Mouse (Mus musculus): ENCODE results near the gene Ociad2.

Gene Ociad2

GRCm38 (mm10) chr5:73340723-73341235 is at the start of gene Ociad2:
Gene Ociad2, minus strand, starts transcription at chr5:73341028.
- no peak for DNase-seq (ENCODE audit: low spot score)

GRCm38 (mm10) chr5:73383647-73383970 is 42.8 kb upstream of the Ociad2 start:
- no peak for DNase-seq (ENCODE audit: low spot score)

GRCm38 (mm10) chr5:73382737-73383646 is 42.2 kb upstream of the Ociad2 start:
- DNase-seq (ENCODE audit: low spot score), result no peak

- DNase-seq (ENCODE audit: low spot score), result no peak
These were observed 41.2 kb upstream of the Ociad2 start for GRCm38 (mm10) chr5:73381976-73382540.

GRCm38 (mm10) chr5:73381510-73381909 is 40.7 kb upstream of the Ociad2 start:
- DNase-seq (ENCODE audit: low spot score), result no peak

- no peak for DNase-seq (ENCODE audit: low spot score)
These were observed 40.0 kb upstream of the Ociad2 start for GRCm38 (mm10) chr5:73380829-73381228.

- DNase-seq (ENCODE audit: low spot score), result peak; percentile 67
These were observed 39.1 kb upstream of the Ociad2 start for GRCm38 (mm10) chr5:73379908-73380307.

GRCm38 (mm10) chr5:73376491-73376890 is 35.7 kb upstream of the Ociad2 start:
- DNase-seq (ENCODE audit: low spot score), result no peak

GRCm38 (mm10) chr5:73376041-73376440 is 35.2 kb upstream of the Ociad2 start:
- no peak for DNase-seq (ENCODE audit: low spot score)

- DNase-seq (ENCODE audit: low spot score), result no peak
These were observed 32.4 kb upstream of the Ociad2 start for GRCm38 (mm10) chr5:73373184-73373583.

GRCm38 (mm10) chr5:73372601-73373000 is 31.8 kb upstream of the Ociad2 start:
- no peak for DNase-seq (ENCODE audit: low spot score)

- no peak for DNase-seq (ENCODE audit: low spot score)
These were observed 28.9 kb upstream of the Ociad2 start for GRCm38 (mm10) chr5:73369731-73370130.

GRCm38 (mm10) chr5:73368845-73369447 is 28.1 kb upstream of the Ociad2 start:
- DNase-seq (ENCODE audit: low spot score), result no peak

GRCm38 (mm10) chr5:73367906-73368305 is 27.1 kb upstream of the Ociad2 start:
- no peak for DNase-seq (ENCODE audit: low spot score)

- DNase-seq (ENCODE audit: low spot score), result no peak
These were observed 23.5 kb upstream of the Ociad2 start for GRCm38 (mm10) chr5:73364107-73364864.

- no peak for DNase-seq (ENCODE audit: low spot score)
These were observed 22.0 kb upstream of the Ociad2 start for GRCm38 (mm10) chr5:73362791-73363190.

GRCm38 (mm10) chr5:73362338-73362737 is 21.5 kb upstream of the Ociad2 start:
- DNase-seq (ENCODE audit: low spot score), result no peak

- no peak for DNase-seq (ENCODE audit: low spot score)
These were observed 19.4 kb upstream of the Ociad2 start for GRCm38 (mm10) chr5:73360240-73360639.

GRCm38 (mm10) chr5:73359752-73360141 is 18.9 kb upstream of the Ociad2 start:
- no peak for DNase-seq (ENCODE audit: low spot score)

- DNase-seq (ENCODE audit: low spot score), result no peak
These were observed 18.4 kb upstream of the Ociad2 start for GRCm38 (mm10) chr5:73359134-73359751.

- no peak for DNase-seq (ENCODE audit: low spot score)
These were observed 14.6 kb upstream of the Ociad2 start for GRCm38 (mm10) chr5:73355393-73355792.

- DNase-seq (ENCODE audit: low spot score), result no peak
These were observed 13.2 kb upstream of the Ociad2 start for GRCm38 (mm10) chr5:73353978-73354377.

Data from urinary bladder, postnatal 10 days (tissue).